Mouse (Mus musculus) heart, adult 2 months (tissue): Measurements from ENCODE around the gene Exoc5.

Source experiments
- CTCF ChIP-seq: fragments of 200-600 bp; IDR thresholded peaks from 2 replicates; pipeline ENCODE4 v1.8.1; 2022; ENCODE audit warnings: antibody characterized with exemption, mild to moderate bottlenecking, moderate library complexity
- EP300 ChIP-seq: fragments of 200-500 bp; IDR thresholded peaks from 2 replicates; pipeline ENCODE4 v1.6.1; 2011; ENCODE audit warnings: low read depth, low read length, control low read depth; ENCODE audit not compliant: insufficient read depth
- POLR2A ChIP-seq: fragments of 200-500 bp; IDR thresholded peaks from 2 replicates; pipeline ENCODE4 v1.6.1; 2011; ENCODE audit warnings: mild to moderate bottlenecking, low read depth, low read length, control low read depth; ENCODE audit not compliant: insufficient read depth

- TF ChIP-seq CTCF (no peak), POLR2A (no peak), EP300 (no peak)
Observed at GRCm38 (mm10) chr14:49090102-49090501, 23.6 kb upstream of the Exoc5 start.
